Mouse (Mus musculus) hindbrain, embryonic 10.5 days (tissue): ENCODE measurements around the gene Frg2f1. TPM values are rescaled to one million over a fixed set of nuclear protein-coding genes. Genes with fewer than 3 reads are reported as not detected.
A peak's percentile ranks its signal among the peaks of the same experiment; 100 is the strongest.

ENCODE experiments used
- DNase-seq: peaks from one replicate; pipeline ENCODE4 v3.0.0-alpha.2; 2017; ENCODE audit warnings: low spot score
- H3K27ac ChIP-seq: fragments of 300-500 bp; sonication (generic); 2 replicates; pipeline ENCODE4 v1.5.1; 2016; ENCODE audit warnings: mild to moderate bottlenecking, moderate library complexity
- H3K27me3 ChIP-seq: fragments of 300-500 bp; sonication (generic); 2 replicates; pipeline ENCODE4 v1.6.1; 2016; ENCODE audit warnings: mild to moderate bottlenecking; ENCODE audit not compliant: poor library complexity, insufficient read depth, severe bottlenecking
- H3K36me3 ChIP-seq: fragments of 300-500 bp; sonication (generic); 2 replicates; pipeline ENCODE4 v1.6.1; 2016; ENCODE audit warnings: mild to moderate bottlenecking, moderate library complexity
- H3K4me1 ChIP-seq: fragments of 300-500 bp; sonication (generic); replicated peaks from 2 replicates; pipeline ENCODE4 v1.6.1; 2016; ENCODE audit warnings: mild to moderate bottlenecking
- H3K4me3 ChIP-seq: fragments of 300-500 bp; sonication (generic); 2 replicates; pipeline ENCODE4 v1.5.1; 2016; ENCODE audit warnings: mild to moderate bottlenecking, moderate library complexity
- H3K9me3 ChIP-seq: fragments of 300-500 bp; sonication (generic); 2 replicates; pipeline ENCODE4 v1.6.1; 2016; ENCODE audit warnings: mild to moderate bottlenecking, moderate library complexity
- WGBS: fragments of 180-500 bp; shearing (Covaris S2); methylation state at CpG from one replicate; pipeline ENCODE4 v1.1.7; 2016; 5-methylcytosine and 5-hydroxymethylcytosine counted together
- polyA plus RNA-seq: library from polyadenylated mRNA; unstranded; fragments of >200 nt; fragmentation: Nextera tagmentation; extraction: Ambion mirVana; gene quantifications from 2 replicates; pipeline ENCODE4 v1.2.1, GENCODE M21; 2016

Gene Frg2f1
- polyA plus RNA-seq, 1 experiment from 2014 or later = 2.1 TPM

GRCm38 (mm10) chr4:119535103-119535502 is 4.2 kb downstream of the Frg2f1 start:
- Histone ChIP-seq H3K36me3 (no peaks in the 10 kb centered on the region), H3K4me3 (no peak overlapping the region), H3K4me1 (peaks cover 7% of the 10 kb centered on the region), H3K9me3 (no peaks in the 10 kb centered on the region), H3K27ac (no peak overlapping the region), H3K27me3 (no peaks in the 10 kb centered on the region)
- no peak for DNase-seq
- 71% methylated on average over 4 of the region's 4 CpGs for WGBS

- no peaks in the 10 kb centered on the region for H3K4me1 ChIP-seq
- no peak for DNase-seq
- WGBS = 65% methylated on average over 2 of the region's 2 CpGs
Observed at GRCm38 (mm10) chr4:119531813-119532212, 7.5 kb downstream of the Frg2f1 start.

GRCm38 (mm10) chr4:119526329-119526845 is 12.9 kb downstream of the Frg2f1 start:
- no peak overlapping the region for H3K4me3 ChIP-seq
- H3K36me3 ChIP-seq = no peaks in the 10 kb centered on the region
- H3K27ac ChIP-seq = no peak overlapping the region
- H3K27me3 ChIP-seq = no peaks in the 10 kb centered on the region
- H3K9me3 ChIP-seq = no peaks in the 10 kb centered on the region
- DNase-seq = no peak
- peaks cover 6% of the 10 kb centered on the region; the same call in 1 of the 2 replicates for H3K4me1 ChIP-seq

More at GRCm38 (mm10) chr4:119531813-119532212, 7.5 kb downstream of the Frg2f1 start:
- no peak overlapping the region for H3K4me3 ChIP-seq
- H3K36me3 ChIP-seq = no peaks in the 10 kb centered on the region
- no peak overlapping the region for H3K27ac ChIP-seq
- H3K9me3 ChIP-seq = no peaks in the 10 kb centered on the region
- no peaks in the 10 kb centered on the region for H3K27me3 ChIP-seq

- Histone ChIP-seq H3K27me3 (no peaks in the 10 kb centered on the region), H3K4me3 (no peak overlapping the region), H3K27ac (no peak overlapping the region), H3K9me3 (no peaks in the 10 kb centered on the region), H3K4me1 (peaks cover 6% of the 10 kb centered on the region; the same call in 1 of the 2 replicates), H3K36me3 (no peaks in the 10 kb centered on the region)
- DNase-seq = no peak
- WGBS = 83% methylated on average over 2 of the region's 2 CpGs
Observed at GRCm38 (mm10) chr4:119524466-119524865, 14.9 kb downstream of the Frg2f1 start.

GRCm38 (mm10) chr4:119524010-119524409 is 15.3 kb downstream of the Frg2f1 start:
- no peak for DNase-seq
- Histone ChIP-seq H3K36me3 (no peaks in the 10 kb centered on the region), H3K9me3 (no peaks in the 10 kb centered on the region), H3K27me3 (no peaks in the 10 kb centered on the region), H3K4me3 (no peak overlapping the region), H3K27ac (no peak overlapping the region), H3K4me1 (peaks cover 6% of the 10 kb centered on the region; the same call in 1 of the 2 replicates)
- WGBS = 81% methylated on average over 1 of the region's 1 CpGs

GRCm38 (mm10) chr4:119523575-119523974 is 15.8 kb downstream of the Frg2f1 start:
- WGBS = 84% methylated on average over 4 of the region's 4 CpGs
- no peak for DNase-seq
- Histone ChIP-seq H3K27ac (no peak overlapping the region), H3K4me3 (no peak overlapping the region), H3K9me3 (no peaks in the 10 kb centered on the region), H3K36me3 (no peaks in the 10 kb centered on the region), H3K27me3 (no peaks in the 10 kb centered on the region), H3K4me1 (peaks cover 6% of the 10 kb centered on the region; the same call in 1 of the 2 replicates)

DNA sequence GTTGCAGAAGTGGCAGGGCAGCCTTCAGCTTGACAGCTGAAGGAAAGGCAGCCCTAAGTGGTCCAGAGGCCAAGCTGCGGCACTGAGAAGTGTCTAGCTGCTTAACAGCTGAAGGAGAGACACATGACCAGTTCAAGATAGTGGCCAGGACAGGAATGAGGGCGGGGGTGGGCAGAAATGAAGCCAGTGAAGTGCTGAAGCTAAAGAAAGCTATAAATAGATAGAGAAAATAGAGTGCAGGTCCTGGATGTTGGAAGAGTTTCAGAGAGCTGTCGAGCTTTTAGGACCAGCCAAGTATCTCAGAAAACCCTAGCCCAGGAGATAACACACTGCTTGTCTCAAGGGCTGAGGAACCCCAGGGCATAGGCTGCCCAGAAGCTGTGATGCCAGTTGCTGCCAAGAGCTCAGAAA is 26.6 kb downstream of the Frg2f1 start:
- Histone ChIP-seq H3K4me3 (no peak overlapping the region), H3K4me1 (no peaks in the 10 kb centered on the region), H3K9me3 (no peaks in the 10 kb centered on the region), H3K27ac (no peak overlapping the region), H3K36me3 (no peaks in the 10 kb centered on the region), H3K27me3 (no peaks in the 10 kb centered on the region)
- 77% methylated on average over 3 of the region's 3 CpGs for WGBS
- DNase-seq = no peak

DNA sequence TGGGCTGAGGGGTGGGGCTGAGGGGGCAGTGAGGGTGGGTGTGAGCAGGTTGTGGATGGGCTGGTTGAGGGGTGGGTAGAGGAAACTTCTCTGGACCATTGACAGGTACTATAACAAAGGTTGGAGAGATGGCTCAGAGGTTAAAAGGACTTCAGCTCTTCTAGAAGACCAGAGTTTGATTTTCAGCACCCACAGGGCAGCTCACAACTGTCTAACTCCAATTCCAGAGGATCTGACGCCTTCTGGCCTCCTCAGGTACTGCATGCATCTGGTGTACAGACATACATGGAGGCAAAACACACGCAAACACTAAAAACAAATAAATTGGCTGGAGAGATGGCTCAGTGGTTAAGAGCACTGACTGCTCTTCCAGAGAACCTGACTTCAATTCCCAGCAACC is 27.7 kb downstream of the Frg2f1 start:
- Histone ChIP-seq H3K27ac (no peak overlapping the region), H3K36me3 (no peaks in the 10 kb centered on the region), H3K4me1 (no peaks in the 10 kb centered on the region), H3K27me3 (no peaks in the 10 kb centered on the region), H3K4me3 (no peak overlapping the region), H3K9me3 (no peaks in the 10 kb centered on the region)
- DNase-seq = no peak
- 69% methylated on average over 2 of the region's 2 CpGs for WGBS

- WGBS = 67% methylated on average over 5 of the region's 5 CpGs
Observed at GRCm38 (mm10) chr4:119498319-119498848, 40.9 kb downstream of the Frg2f1 start.

DNA sequence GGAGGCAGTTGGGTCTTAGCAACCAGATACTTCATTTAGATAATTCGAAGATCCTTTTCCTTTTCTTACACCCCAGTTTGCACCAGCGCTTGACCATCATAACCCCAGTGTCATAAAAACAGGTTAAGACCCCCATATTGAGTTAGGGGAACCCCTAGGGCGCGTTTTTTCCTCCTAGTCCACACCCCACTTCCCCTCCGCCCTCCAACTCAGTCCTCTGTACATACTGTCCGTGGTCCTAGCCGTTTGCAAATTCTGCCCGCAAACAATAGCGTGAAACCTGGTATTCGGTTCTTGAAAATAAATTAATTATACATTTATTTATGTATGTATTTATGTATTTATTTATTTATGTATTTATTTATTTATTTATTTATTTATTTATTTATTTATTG is 46.4 kb downstream of the Frg2f1 start:
- peaks cover 13% of the 10 kb centered on the region for H3K4me1 ChIP-seq
- peaks cover 46% of the 10 kb centered on the region for H3K27me3 ChIP-seq
- 35% methylated on average over 10 of the region's 10 CpGs for WGBS
- peak overlapping the region; percentile 72 for H3K4me3 ChIP-seq
- H3K36me3 ChIP-seq = no peaks in the 10 kb centered on the region
- no peaks in the 10 kb centered on the region for H3K9me3 ChIP-seq
- no peak for DNase-seq
- H3K27ac ChIP-seq = peak overlapping the region; percentile 86

More at GRCm38 (mm10) chr4:119498319-119498848, 40.9 kb downstream of the Frg2f1 start:
- no peaks in the 10 kb centered on the region for H3K9me3 ChIP-seq
- H3K27ac ChIP-seq = no peak overlapping the region
- DNase-seq = no peak
- no peak overlapping the region for H3K4me3 ChIP-seq
- H3K4me1 ChIP-seq = no peaks in the 10 kb centered on the region
- peaks cover 19% of the 10 kb centered on the region for H3K27me3 ChIP-seq
- no peaks in the 10 kb centered on the region for H3K36me3 ChIP-seq

- peak within 1 kb of the TSS; percentile 86 for H3K27ac ChIP-seq
- H3K4me1 ChIP-seq = peaks cover 13% of the 10 kb centered on the region
- H3K9me3 ChIP-seq = no peaks in the 10 kb centered on the region
- H3K36me3 ChIP-seq = no peaks in the 10 kb centered on the region
- WGBS = under 1% methylated on average over 77 of the region's 77 CpGs
- H3K27me3 ChIP-seq = peaks cover 46% of the 10 kb centered on the region
- peak; percentile 80 for DNase-seq
- peak within 1 kb of the TSS; percentile 72 for H3K4me3 ChIP-seq
Observed at GRCm38 (mm10) chr4:119492291-119492932, 46.9 kb downstream of the Frg2f1 start, which contains the start of gene Rimkla. Rimkla (minus strand) TSS chr4:119492628.

- no peak overlapping the region for H3K4me3 ChIP-seq
- H3K36me3 ChIP-seq = no peaks in the 10 kb centered on the region
- H3K27ac ChIP-seq = no peak overlapping the region
- peak; percentile 35 for DNase-seq
- peaks cover 13% of the 10 kb centered on the region for H3K4me1 ChIP-seq
- peaks cover 46% of the 10 kb centered on the region for H3K27me3 ChIP-seq
- 74% methylated on average over 3 of the region's 3 CpGs for WGBS
- H3K9me3 ChIP-seq = no peaks in the 10 kb centered on the region
Observed at GRCm38 (mm10) chr4:119490806-119491205, 48.5 kb downstream of the Frg2f1 start.

- H3K36me3 ChIP-seq = no peaks in the 10 kb centered on the region
- peaks cover 40% of the 10 kb centered on the region for H3K27me3 ChIP-seq
- no peak overlapping the region for H3K27ac ChIP-seq
- peaks cover 13% of the 10 kb centered on the region for H3K4me1 ChIP-seq
- DNase-seq = no peak
- 90% methylated on average over 10 of the region's 10 CpGs for WGBS
- H3K9me3 ChIP-seq = no peaks in the 10 kb centered on the region
- H3K4me3 ChIP-seq = no peak overlapping the region
Observed at GRCm38 (mm10) chr4:119489666-119490065, 49.7 kb downstream of the Frg2f1 start.
